Mouse (Mus musculus): ENCODE measurements at regions not wholly inside any gene's neighbourhood (a gene's known extent, or its start where the extent isn't known, plus 50 kb on each side); places are given as distances from the start of the nearest gene placed in this dataset.

GRCm38 (mm10) chr13:118193951-118194696, 192.3 kb upstream of the B430218F22Rik start:
- no peak for DNase-seq (ENCODE audit: low spot score)
- H3K27ac ChIP-seq (ENCODE audit: low read depth, low read length), result no peak overlapping the region
- no peak overlapping the region for H3K9ac ChIP-seq (replicated peaks; ENCODE audit: low read length, poor library complexity, severe bottlenecking)
- H3K36me3 ChIP-seq (ENCODE audit: insufficient read depth, low read length), result no peaks in the 10 kb centered on the region
- no peaks in the 10 kb centered on the region for H3K4me1 ChIP-seq (ENCODE audit: insufficient read depth, low read length)
- 61% methylated on average over 4 of the region's 4 CpGs for WGBS
- H3K9me3 ChIP-seq (ENCODE audit: low read length), result no peaks in the 10 kb centered on the region
- H3K4me2 ChIP-seq (ENCODE audit: low read depth, low read length, poor library complexity, severe bottlenecking), result no peak overlapping the region
- H3K4me3 ChIP-seq (ENCODE audit: low read depth, low read length), result no peak overlapping the region
- ATAC-seq (ENCODE audit: low FRiP score), result no peak
- no peak for TF ChIP-seq CTCF (IDR thresholded peaks at IDR 0.05)
- no peaks in the 10 kb centered on the region for H3K27me3 ChIP-seq (ENCODE audit: insufficient read depth, low read length)

- Histone ChIP-seq H3K4me2 (ENCODE audit: low read depth, low read length, poor library complexity, severe bottlenecking) (no peak overlapping the region), H3K36me3 (ENCODE audit: insufficient read depth, low read length) (no peaks in the 10 kb centered on the region), H3K9ac (replicated peaks; ENCODE audit: low read length, poor library complexity, severe bottlenecking) (no peak overlapping the region), H3K27ac (ENCODE audit: low read depth, low read length) (no peak overlapping the region), H3K4me3 (ENCODE audit: low read depth, low read length) (no peak overlapping the region), H3K9me3 (ENCODE audit: low read length) (no peaks in the 10 kb centered on the region), H3K27me3 (ENCODE audit: insufficient read depth, low read length) (no peaks in the 10 kb centered on the region), H3K4me1 (ENCODE audit: insufficient read depth, low read length) (no peaks in the 10 kb centered on the region)
- peak; percentile 9 for DNase-seq (ENCODE audit: low spot score)
- no peak for TF ChIP-seq CTCF (IDR thresholded peaks at IDR 0.05)
- no peak for ATAC-seq (ENCODE audit: low FRiP score)
Observed at GRCm38 (mm10) chr13:118208146-118208545, 178.3 kb upstream of the B430218F22Rik start.

GRCm38 (mm10) chr13:118227354-118227753, 159.1 kb upstream of the B430218F22Rik start:
- Histone ChIP-seq H3K27me3 (ENCODE audit: insufficient read depth, low read length) (no peaks in the 10 kb centered on the region), H3K27ac (ENCODE audit: low read depth, low read length) (no peak overlapping the region), H3K9ac (replicated peaks; ENCODE audit: low read length, poor library complexity, severe bottlenecking) (no peak overlapping the region), H3K36me3 (ENCODE audit: insufficient read depth, low read length) (no peaks in the 10 kb centered on the region), H3K4me3 (ENCODE audit: low read depth, low read length) (no peak overlapping the region), H3K4me2 (ENCODE audit: low read depth, low read length, poor library complexity, severe bottlenecking) (no peak overlapping the region), H3K4me1 (ENCODE audit: insufficient read depth, low read length) (no peaks in the 10 kb centered on the region), H3K9me3 (ENCODE audit: low read length) (no peaks in the 10 kb centered on the region)
- TF ChIP-seq CTCF (IDR thresholded peaks at IDR 0.05), result peak; percentile 64
- WGBS, result 29% methylated on average over 3 of the region's 3 CpGs
- no peak for ATAC-seq (ENCODE audit: low FRiP score)
- DNase-seq (ENCODE audit: low spot score), result peak; percentile 78

- Histone ChIP-seq H3K9me3 (ENCODE audit: low read length) (no peaks in the 10 kb centered on the region), H3K4me3 (ENCODE audit: low read depth, low read length) (no peak overlapping the region), H3K27me3 (ENCODE audit: insufficient read depth, low read length) (no peaks in the 10 kb centered on the region), H3K27ac (ENCODE audit: low read depth, low read length) (no peak overlapping the region), H3K4me1 (ENCODE audit: insufficient read depth, low read length) (no peaks in the 10 kb centered on the region), H3K9ac (replicated peaks; ENCODE audit: low read length, poor library complexity, severe bottlenecking) (no peak overlapping the region), H3K4me2 (ENCODE audit: low read depth, low read length, poor library complexity, severe bottlenecking) (no peak overlapping the region), H3K36me3 (ENCODE audit: insufficient read depth, low read length) (no peaks in the 10 kb centered on the region)
- DNase-seq (ENCODE audit: low spot score), result no peak
- WGBS, result 77% methylated on average over 1 of the region's 1 CpGs
- no peak for TF ChIP-seq CTCF (IDR thresholded peaks at IDR 0.05)
- no peak for ATAC-seq (ENCODE audit: low FRiP score)
Observed at GRCm38 (mm10) chr13:118237968-118238367, 148.5 kb upstream of the B430218F22Rik start.

GRCm38 (mm10) chr13:118244680-118245079, 141.8 kb upstream of the B430218F22Rik start:
- H3K4me2 ChIP-seq (ENCODE audit: low read depth, low read length, poor library complexity, severe bottlenecking), result no peak overlapping the region
- no peaks in the 10 kb centered on the region for H3K36me3 ChIP-seq (ENCODE audit: insufficient read depth, low read length)
- no peak for DNase-seq (ENCODE audit: low spot score)
- TF ChIP-seq CTCF (IDR thresholded peaks at IDR 0.05), result no peak
- 84% methylated on average over 3 of the region's 3 CpGs for WGBS
- no peak overlapping the region for H3K4me3 ChIP-seq (ENCODE audit: low read depth, low read length)
- H3K27ac ChIP-seq (ENCODE audit: low read depth, low read length), result no peak overlapping the region
- H3K9ac ChIP-seq (replicated peaks; ENCODE audit: low read length, poor library complexity, severe bottlenecking), result no peak overlapping the region
- no peaks in the 10 kb centered on the region for H3K27me3 ChIP-seq (ENCODE audit: insufficient read depth, low read length)
- H3K9me3 ChIP-seq (ENCODE audit: low read length), result no peaks in the 10 kb centered on the region
- no peak for ATAC-seq (ENCODE audit: low FRiP score)
- no peaks in the 10 kb centered on the region for H3K4me1 ChIP-seq (ENCODE audit: insufficient read depth, low read length)

GRCm38 (mm10) chr13:118245546-118245945, 140.9 kb upstream of the B430218F22Rik start:
- Histone ChIP-seq H3K4me2 (ENCODE audit: low read depth, low read length, poor library complexity, severe bottlenecking) (no peak overlapping the region), H3K4me1 (ENCODE audit: insufficient read depth, low read length) (no peaks in the 10 kb centered on the region), H3K27ac (ENCODE audit: low read depth, low read length) (no peak overlapping the region), H3K36me3 (ENCODE audit: insufficient read depth, low read length) (no peaks in the 10 kb centered on the region), H3K9ac (replicated peaks; ENCODE audit: low read length, poor library complexity, severe bottlenecking) (no peak overlapping the region), H3K9me3 (ENCODE audit: low read length) (no peaks in the 10 kb centered on the region), H3K4me3 (ENCODE audit: low read depth, low read length) (no peak overlapping the region), H3K27me3 (ENCODE audit: insufficient read depth, low read length) (no peaks in the 10 kb centered on the region)
- no peak for TF ChIP-seq CTCF (IDR thresholded peaks at IDR 0.05)
- DNase-seq (ENCODE audit: low spot score), result no peak
- 63% methylated on average over 2 of the region's 2 CpGs for WGBS
- ATAC-seq (ENCODE audit: low FRiP score), result no peak

All from midbrain, postnatal 0 days (tissue).